Mouse (Mus musculus) adrenal gland, adult 8-10 months (tissue): ENCODE measurements around the gene Pde9a. TPM values are rescaled to one million over a fixed set of nuclear protein-coding genes. Genes with fewer than 3 reads are reported as not detected.

Experiments used
- DNase-seq: peaks from one replicate; pipeline ENCODE4 v3.0.0; 2022
- total RNA-seq, 4 experiments: library from RNA; stranded (reverse); gene quantifications; 2 replicates each; pipeline ENCODE4 v1.2.4; 2022

The Pde9a gene
- total RNA-seq, 4 experiments from 2014 or later = 3.0 to 7.7 (median 5.2) TPM

DNA sequence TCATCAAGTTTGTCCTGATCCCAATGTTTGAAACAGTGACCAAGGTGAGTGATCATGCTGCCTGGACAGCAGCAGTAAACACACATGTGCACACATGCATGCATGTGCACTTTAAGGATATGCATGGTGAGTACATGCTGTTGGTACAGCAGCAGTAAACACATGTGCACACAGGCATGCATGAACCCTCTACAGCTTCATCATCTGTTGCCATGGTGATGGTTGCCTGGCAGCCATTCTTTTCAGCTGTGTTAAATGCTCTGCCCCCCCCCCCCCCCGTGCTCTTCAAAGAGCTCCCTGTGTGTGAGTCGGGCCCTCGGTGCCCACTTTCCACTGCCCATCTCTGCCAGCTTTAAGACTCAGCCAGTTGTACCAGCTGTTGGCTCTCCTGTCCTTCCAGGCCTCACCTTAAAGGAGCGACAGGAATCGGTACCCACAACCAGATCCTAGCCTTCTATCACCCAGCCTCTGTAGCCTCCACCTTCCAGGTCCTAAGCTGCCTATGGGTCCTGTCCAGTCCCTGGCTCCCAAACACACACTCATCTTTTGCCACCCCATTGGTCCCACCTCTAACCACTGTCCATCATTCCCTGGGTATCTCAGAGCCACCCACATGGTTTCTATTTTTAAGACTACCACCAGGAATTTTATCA is 84.9 kb downstream of the Pde9a start:
- DNase-seq = no peak

DNA sequence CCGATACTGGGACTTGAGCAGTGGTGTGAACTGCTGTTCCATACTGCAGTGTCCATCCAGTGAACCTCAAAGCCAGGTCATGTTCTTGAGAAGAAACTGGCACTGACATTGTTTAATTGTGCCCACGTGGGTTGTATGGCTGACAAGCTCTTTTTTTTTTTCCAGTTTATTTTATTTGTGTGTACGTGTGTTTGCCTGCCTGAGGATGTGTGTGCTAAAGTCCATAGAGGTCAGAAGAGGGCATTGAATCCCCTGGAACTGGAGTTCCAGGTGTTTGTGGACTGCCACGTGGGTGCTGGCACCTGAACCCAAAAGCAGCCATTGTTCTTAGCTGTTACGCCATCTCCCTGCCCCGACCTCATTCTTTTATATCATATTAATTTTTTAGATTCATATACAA is 88.4 kb downstream of the Pde9a start:
- DNase-seq = no peak

DNA sequence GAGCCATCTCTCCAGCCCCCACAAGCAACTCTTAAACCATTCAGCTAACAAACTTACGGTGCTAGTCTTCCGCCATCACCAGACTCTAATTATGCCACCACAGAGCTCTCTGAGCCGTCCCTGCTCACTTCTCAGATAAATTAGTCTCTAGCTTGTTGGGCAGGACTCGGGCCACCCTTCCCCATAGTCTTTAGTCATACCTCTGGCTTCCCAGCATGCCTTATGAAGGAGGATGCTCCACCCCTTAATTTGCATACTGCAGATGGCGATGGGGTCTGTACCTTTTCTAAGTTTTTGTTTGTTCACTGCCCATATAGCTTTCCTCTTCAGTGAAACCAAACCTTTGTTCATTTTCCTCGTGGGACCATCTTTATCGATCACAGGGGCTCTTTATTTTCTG is 92.6 kb downstream of the Pde9a start:
- no peak for DNase-seq

GRCm38 (mm10) chr17:31479108-31479844 is 93.3 kb downstream of the Pde9a start:
- DNase-seq = no peak

DNA sequence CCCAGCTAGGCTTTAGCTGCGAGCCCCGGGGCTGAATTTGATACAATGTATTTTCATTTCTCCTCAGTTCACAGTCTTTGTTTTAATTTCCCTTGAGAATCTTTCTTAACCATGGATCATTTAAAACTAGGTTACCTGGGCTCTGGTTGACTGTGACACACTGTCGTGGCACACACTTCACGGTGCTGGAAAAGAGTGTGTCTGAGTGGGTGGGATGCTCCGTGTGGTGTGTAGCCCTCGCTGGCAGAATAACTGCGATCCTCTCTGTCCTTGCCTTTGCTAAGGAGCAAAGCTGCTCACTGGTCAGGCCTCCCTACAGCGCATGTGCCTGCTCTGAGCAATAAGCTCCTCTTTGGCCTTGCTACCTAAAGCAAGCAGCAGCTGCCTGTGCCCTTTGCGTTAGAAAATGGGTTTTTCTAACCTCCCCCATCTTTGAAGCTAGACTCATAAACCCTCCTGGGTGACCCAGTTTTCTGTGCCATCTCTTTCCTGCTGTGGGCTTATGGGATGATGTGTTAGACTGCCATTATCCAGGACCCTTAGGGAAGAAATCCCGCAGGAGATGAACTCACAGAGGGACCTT is 100.7 kb downstream of the Pde9a start:
- DNase-seq = no peak

DNA sequence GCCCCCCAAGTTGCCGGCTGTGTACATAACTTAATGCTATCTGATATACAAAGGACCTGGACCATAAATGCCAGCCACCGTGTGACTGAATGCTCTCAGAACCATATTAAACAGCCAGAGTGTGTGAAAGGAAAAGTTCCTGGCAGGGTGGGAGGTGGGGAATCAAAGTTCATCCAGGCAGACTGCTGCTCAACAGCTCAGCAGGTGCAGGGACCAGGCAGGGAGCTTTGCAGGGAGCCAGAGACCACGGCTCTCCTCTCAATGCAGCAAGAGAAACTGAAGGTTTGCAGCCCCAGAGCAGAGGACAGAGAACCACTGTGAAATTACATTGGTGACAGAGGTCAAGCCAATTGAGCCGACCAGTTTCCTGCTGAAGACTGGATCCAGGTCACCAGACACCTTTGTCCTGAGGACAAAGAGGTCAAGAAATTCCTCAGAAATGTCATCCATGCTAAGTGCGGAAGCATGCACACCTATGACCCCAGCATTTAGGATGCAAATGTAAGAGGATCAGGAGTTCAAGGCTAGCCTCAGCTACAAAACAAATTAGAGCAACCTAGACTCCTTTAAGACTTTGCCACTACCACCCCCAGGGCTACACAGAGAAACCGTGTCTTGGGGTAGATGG is 101.5 kb downstream of the Pde9a start:
- DNase-seq = no peak

DNA sequence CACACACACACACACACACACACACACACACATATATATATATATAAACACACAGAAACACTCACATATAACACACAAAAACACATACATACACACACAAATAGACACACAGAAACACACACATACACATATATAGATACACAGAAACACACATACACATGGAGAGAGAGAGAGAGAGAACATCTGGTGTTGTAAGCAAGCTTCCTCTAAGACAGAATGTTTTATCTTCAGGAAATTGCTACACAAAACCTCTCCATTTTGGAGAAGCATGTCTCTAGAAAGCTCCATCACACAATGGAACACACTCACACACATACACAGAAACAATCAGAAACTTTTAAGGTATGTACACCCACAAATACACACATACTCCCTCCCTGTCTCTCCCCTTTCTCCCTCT is 105.3 kb downstream of the Pde9a start:
- no peak for DNase-seq

- peak; percentile 52 for DNase-seq
Observed at GRCm38 (mm10) chr17:31492416-31492815, 106.4 kb downstream of the Pde9a start.

GRCm38 (mm10) chr17:31494989-31495388 is 109.0 kb downstream of the Pde9a start:
- DNase-seq = no peak

DNA sequence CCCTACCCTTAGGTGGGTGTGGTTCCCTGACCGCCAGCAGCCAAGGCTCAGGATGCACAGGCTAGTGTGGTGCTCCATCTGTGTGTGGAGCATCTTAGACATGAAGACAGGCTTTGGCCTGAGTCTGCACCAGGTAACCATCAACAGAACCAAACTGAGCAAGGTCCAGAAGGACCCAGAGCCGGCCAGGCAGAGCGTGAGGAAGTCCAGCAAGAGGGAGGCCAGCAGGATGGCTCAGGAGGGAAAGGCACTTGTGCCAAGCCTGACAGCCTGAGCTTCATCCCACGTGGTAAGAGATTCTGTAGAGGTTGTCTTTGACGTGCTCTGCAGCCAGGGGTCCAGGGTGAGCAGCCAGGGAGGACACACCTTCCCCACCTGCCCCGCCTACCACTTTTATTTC is 111.7 kb downstream of the Pde9a start:
- DNase-seq = no peak

DNA sequence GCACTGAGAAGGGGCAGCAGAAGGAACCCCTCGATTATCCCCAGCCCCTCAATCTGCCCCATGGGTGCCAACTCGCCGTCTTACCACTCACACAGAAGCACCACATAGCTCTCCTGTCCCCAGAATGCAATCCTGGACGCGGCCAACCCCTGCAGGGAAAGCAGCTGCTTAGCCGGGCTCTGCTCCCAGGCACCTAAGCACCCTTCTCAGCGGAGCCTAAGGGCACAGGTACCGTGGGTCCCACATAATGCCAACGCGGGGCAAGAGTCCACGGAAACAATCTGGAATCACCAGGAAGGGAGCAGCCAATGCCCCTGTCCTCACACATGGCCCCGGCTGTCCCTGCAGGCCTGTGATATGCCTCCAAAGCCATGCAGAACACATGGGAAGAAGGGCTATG is 113.7 kb downstream of the Pde9a start:
- no peak for DNase-seq

- no peak for DNase-seq
Observed at GRCm38 (mm10) chr17:31500416-31500815, 114.4 kb downstream of the Pde9a start.

GRCm38 (mm10) chr17:31500908-31501307 is 114.9 kb downstream of the Pde9a start:
- no peak for DNase-seq

- DNase-seq = no peak
Observed at GRCm38 (mm10) chr17:31502261-31502927, 116.4 kb downstream of the Pde9a start.

- DNase-seq = no peak
Observed at GRCm38 (mm10) chr17:31503337-31503736, 117.3 kb downstream of the Pde9a start.

DNA sequence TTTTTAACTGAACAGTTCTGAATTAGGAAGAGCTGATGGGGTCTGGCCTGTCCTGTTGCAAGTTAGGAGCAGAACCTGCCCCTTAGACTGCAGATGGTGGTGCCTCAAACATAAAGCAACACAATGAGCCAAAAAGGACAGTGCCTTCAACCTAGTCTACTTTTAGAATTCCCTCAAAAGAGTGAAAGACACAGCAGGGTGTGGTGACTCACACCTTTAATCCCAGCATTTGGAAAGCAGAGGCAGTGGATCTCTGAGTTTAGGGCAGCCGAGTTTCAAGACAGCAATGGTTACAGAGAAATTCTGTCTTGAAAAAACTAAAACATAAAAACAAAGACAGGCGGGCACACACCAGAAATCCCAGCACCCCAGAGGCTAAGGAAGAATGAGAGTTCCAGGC is 117.9 kb downstream of the Pde9a start:
- DNase-seq = no peak

- DNase-seq = no peak
Observed at GRCm38 (mm10) chr17:31505013-31505412, 119.0 kb downstream of the Pde9a start.

DNA sequence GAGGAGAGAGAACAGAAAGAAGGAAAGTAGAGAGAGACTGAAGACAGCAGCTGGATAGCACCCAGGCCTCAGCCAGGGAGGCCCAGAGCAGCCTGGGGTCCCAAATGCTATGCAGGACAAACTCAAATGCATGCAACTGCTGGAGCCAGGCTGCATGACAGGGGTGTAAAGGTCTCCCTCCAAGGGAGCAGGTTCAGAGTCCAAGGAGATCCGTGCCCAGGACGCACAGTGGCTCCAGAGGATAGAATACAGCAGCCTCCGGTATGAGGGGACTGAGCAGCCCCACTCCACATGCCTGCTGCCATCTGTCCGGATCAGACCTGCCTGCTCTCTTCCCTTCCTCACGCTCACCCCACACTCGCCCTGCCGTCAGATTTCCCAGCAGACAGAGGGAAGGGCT is 120.3 kb downstream of the Pde9a start:
- DNase-seq = no peak

GRCm38 (mm10) chr17:31510944-31511343 is 124.9 kb downstream of the Pde9a start:
- no peak for DNase-seq

GRCm38 (mm10) chr17:31511792-31512495 is 125.9 kb downstream of the Pde9a start:
- peak; percentile 72 for DNase-seq

DNA sequence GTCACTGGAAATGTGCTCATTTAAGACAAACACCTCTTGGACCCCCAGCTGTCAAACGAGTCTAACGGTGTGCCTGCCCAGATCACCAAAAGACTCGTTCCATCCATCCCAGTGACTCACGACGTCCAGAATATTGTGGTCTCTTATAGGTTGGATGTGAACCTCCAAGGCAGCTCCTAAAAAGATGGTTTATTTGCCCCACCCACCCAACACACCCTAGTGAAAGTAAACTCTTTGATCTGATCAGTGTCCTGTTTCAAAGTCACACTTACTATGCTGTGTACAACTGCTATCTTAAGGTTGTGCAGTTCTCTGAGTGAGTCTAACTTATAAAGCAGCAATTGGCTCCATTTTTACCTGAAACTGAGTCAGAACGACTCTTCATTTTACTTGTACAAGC is 126.6 kb downstream of the Pde9a start:
- no peak for DNase-seq

GRCm38 (mm10) chr17:31514696-31515095 is 128.7 kb downstream of the Pde9a start:
- DNase-seq = no peak
